Mouse (Mus musculus) T-helper 17 cell (primary cell): ENCODE results near the gene Arid1b.

Experiments used
- in situ Hi-C, 2 experiments: fragments of 300-600 bp; cut with MboI, MseI; formaldehyde crosslinking; loops; 1 replicate in 1 of 2; 2 replicates in 1 of 2; pipeline ENCODE4 v1.15.1; 2025; ENCODE audit warnings: high pct_unique_total_duplicates in 2 of 2

Gene Arid1b

GRCm38 (mm10) chr17:5050970-5051530 lies 56.9 kb downstream of the Arid1b start:
- in situ Hi-C loops = no loop called here

DNA sequence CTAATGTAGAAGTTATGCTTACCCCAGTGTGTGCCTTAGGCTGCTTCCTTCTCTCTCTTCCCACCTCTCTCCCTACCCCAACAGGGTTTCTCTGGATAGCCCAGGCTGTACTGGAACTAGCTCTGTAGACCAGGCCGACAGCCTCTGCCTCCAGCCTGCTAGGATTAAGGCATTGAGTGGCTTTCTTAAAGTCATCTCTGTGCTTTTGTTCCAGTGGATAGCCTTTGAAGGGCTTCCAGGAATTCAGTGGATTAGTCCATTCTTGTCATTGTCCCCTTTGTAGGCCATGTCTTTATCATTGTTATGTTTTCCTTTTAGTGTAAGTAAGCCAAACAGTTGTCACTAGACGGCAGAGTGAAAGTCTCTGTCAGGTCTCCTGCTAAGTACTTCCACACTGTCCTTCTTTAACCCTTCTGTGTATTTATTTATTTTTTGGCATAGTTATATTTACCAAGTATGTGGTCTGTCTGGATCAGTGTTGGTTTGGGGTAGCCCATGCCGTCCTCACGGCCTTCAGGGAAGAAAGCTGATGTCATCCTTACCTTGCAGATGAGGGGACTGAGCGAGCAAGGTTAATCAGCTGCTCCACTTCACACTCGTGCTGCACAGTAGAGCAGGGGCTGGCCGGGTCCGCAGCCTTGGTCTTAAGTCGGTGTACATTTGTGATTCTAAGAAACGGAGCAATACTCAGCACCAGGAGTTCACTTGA lies 58.1 kb downstream of the Arid1b start:
- in situ Hi-C loops = no loop called here

DNA sequence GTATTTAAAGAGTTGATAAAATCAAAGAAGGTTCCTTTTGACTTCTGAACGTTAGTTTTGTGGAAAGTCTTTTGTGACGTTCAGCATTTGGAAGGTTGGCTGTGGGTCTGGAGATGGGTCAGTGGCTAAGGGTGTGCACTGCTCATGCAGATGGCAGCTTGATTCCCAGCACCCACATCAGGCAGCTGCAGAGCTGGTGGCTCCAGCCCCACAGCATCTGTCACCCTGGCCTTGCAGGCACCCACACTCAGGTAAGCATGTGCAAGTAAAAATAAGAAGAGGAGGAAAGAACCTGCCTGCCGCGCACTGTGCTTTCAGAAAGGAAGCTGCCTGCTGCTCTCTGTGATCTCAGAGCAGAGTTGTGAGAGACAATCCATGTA lies 58.7 kb downstream of the Arid1b start:
- in situ Hi-C loops = no loop called here

- in situ Hi-C loops = no loop called here
Measured at GRCm38 (mm10) chr17:5053201-5053600, 59.1 kb downstream of the Arid1b start.

GRCm38 (mm10) chr17:5055412-5055811 lies 61.3 kb downstream of the Arid1b start:
- in situ Hi-C loops = no loop called here

GRCm38 (mm10) chr17:5056654-5057053 lies 62.5 kb downstream of the Arid1b start:
- in situ Hi-C loops = no loop called here

DNA sequence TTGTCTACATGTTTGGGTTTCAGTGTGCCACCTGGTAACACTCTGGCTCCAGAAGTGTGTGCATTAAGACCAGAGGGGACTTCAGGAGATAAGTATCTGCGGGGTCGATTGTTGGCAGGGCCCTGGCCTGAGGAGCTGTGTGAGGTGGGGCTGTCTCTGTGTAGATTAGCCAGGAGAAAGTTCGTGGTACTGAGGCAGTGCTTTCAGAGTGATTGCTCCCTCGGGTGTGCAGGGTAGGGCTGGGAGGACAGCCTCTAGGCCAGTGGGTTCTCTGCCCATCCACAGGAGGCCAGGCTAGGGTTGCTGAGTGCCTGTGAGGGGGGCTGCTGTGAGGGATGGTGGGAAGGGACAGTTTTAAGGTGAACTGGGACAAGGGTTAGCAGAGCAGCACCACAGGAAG lies 63.2 kb downstream of the Arid1b start:
- in situ Hi-C loops = no loop called here

GRCm38 (mm10) chr17:5057944-5058720 lies 64.0 kb downstream of the Arid1b start:
- in situ Hi-C loops = no loop called here

DNA sequence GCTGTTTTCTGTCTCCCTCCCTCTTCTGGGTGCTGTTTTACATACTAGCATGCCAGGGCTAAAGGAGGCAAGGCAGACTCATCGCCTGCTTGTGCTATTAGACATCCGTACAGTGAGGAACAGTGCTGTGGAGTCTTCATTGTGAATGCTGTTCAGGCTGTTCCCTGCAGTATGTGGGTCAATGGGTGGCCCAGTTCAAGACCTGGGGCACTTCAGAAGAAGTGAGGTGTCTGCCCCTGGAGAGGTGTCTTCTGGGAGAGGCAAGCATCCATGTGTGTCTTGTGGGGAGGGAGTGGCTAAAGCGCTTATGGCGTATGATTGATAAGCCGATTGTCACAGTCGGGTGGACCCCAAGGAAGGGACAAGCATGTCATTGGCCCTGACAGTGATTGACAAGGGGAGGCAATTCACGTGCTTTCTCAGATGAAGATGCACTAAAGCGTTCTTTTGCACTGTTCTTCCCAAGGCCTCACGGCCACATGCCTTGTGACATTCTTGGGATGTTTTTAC lies 65.0 kb downstream of the Arid1b start:
- in situ Hi-C loops = no loop called here

- in situ Hi-C loops = no loop called here
Measured at GRCm38 (mm10) chr17:5060515-5061084, 66.5 kb downstream of the Arid1b start.

GRCm38 (mm10) chr17:5061183-5061582 lies 67.1 kb downstream of the Arid1b start:
- in situ Hi-C loops = no loop called here

DNA sequence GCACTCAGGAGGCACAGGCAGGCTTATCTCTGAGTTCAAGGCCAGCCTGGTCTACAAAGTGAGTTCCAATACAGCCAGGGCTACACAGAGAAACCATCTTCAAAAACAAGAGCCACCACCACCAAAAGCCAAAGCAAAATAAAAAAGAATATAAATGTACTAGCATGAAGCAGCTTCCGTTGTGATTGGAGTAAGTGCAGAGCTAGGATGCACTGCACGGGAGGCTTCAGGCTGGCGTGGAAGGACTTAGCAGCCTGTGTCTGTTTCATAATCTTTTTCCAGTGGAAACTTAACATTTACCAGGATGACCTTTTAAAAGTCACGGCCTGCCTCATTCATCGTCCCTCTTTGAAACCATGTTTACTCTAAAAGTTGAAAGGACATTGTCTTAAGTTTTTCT lies 67.5 kb downstream of the Arid1b start:
- in situ Hi-C loops = no loop called here

DNA sequence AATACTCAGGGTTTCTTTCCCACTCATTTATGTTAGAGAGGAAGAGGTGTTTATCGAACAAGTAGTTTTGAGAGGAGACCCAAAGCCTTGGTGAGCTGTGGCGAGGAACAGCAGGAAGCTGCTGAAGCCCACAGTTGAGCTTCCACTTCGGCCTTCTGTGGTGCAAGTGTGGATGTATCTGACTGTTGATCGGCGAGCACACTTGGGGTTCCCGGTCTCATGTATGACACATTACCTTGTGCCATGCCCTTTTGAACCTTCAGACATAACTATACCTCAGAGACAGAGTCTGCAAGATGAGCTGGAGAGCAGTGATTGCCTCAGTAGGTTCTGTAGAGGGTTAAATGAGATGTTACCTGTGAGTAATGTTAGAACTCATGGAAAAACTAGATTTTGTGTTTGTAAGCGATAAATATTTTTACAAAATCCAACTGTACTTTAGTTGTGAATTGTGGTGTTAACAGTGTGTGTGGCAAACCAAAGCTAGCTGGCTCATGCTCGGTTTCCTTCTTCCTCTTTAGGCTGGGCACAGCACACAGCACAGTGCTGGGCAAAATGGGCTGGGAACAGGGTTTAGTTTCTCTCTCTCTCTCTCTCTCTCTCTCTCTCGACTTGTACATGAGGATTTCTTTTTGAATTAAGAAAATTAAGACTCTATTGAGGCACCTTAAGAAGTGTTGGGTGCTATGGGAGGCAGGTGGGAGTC lies 69.5 kb downstream of the Arid1b start:
- in situ Hi-C loops = no loop called here

DNA sequence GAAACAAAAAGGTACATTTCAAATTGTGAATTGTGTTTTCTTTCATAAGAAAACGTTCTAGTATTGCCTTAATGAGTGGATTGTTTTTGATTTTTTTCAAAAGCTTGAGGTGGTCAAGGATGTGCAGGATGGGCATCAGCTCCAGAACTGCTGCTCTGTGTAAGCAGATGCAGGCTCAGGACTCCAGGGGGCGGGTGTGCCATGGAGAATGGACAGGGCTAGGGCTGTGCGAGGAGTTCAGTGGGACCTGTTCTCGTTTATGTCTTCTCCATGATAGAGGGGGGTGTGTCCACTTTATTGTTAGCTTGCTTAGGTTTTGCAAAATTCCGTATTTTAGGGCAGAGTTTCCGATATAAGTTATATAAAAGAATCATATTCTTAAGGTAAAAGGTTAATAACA lies 70.6 kb downstream of the Arid1b start:
- in situ Hi-C loops = no loop called here

GRCm38 (mm10) chr17:5065270-5065669 lies 71.1 kb downstream of the Arid1b start:
- in situ Hi-C loops = no loop called here

GRCm38 (mm10) chr17:5066835-5067234 lies 72.7 kb downstream of the Arid1b start:
- in situ Hi-C loops = no loop called here

DNA sequence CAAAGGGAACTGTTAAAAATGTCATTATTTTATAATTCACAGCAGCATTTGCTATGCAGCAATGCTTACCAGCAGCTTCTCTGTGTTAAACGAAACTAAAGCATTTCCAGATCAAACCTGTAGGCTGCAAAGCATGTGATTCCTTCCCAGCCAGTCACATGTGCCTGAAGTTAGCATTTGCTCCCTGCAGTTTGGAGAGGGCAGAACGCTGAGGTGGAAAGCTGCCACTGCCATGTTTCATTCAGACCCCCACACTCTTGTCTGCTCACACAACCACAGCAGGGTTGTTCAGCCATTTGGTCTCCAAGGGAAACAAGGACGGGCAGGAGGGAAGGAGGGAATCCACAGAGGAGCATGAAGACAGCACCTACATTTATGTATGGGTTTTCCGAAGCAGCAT lies 73.1 kb downstream of the Arid1b start:
- in situ Hi-C loops = no loop called here

- in situ Hi-C loops = no loop called here
Measured at GRCm38 (mm10) chr17:5070399-5070798, 76.3 kb downstream of the Arid1b start.

- in situ Hi-C loops = no loop called here
Measured at GRCm38 (mm10) chr17:5072539-5072938, 78.4 kb downstream of the Arid1b start.

DNA sequence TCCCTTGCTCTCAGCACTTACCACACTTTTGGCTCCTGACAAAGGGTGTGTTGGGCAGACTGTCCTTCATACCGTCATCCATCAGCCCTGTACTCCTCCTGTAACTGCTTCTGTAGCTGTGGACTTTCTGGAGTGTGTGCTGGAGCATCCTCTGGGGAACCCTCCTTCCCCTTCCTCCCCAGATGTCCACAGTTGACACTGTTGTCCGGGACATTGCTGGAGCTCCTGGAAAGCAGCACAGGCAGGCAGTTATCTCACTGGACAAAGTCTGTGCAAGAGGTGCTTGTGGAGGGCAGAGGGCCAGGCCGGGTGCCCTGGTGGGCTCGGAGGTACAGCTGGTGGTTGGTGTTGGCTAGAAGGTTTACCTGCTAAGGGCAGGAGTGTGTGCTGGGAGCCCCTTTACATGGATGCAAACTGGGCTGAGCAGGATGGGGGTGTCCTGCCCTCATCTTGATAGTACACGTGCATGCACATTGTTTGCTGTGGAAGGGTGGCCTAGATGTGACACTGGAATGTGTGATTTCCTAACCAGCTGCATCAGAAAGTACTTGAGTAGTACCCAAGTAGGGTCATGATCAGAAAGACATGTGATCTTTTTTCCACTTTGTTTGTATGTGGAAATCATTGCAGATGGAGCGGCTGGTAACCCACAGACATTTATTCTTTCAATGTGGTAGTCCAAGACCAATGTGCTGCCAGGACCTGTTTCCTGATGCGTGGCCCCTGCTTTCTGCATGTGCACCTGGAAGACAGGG lies 80.8 kb downstream of the Arid1b start:
- in situ Hi-C loops = no loop called here

DNA sequence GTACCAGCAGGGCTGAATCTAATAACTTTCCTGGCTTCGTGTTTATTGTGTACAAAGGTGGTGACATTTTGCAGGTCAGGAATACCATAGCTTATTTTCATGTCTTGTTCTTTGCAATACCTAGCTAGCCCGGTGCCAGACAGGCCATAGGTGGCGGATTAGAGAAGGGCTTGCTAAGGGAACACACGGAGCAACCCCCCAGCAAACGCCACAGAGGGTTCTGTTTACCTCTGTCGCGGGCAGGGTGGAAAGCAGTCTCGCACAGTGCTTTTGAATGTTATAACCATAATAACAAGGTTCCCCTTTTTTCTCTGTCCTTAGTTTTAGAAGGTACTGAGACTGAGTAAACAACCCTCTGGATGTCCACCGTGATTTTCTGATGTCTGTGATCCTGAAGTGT lies 83.9 kb downstream of the Arid1b start:
- in situ Hi-C loops = no loop called here
